Mouse (Mus musculus): Measurements from ENCODE around the gene Cdkn2d. TPM values are rescaled to one million over a fixed set of nuclear protein-coding genes. Genes with fewer than 3 reads are reported as not detected.
"Not testable (repeated sequence)": the region's sequence is repeated elsewhere in the genome, so short reads cannot be mapped to it uniquely, and the experiment has no call there.

Gene Cdkn2d
- polyA plus RNA-seq, 1 experiment from 2014 or later: 69.0 TPM

- H3K4me3 ChIP-seq: peak overlapping the region; percentile 92
- H3K9me3 ChIP-seq: no peaks in the 10 kb centered on the region
- H3K36me3 ChIP-seq: peaks cover 47% of the 10 kb centered on the region
- no peak for DNase-seq (ENCODE audit: low spot score)
- 52% methylated on average over 3 of the region's 3 CpGs for WGBS
- no peak overlapping the region; the same call in 1 of the 2 replicates for H3K27ac ChIP-seq
- H3K27me3 ChIP-seq (ENCODE audit: insufficient read depth, poor library complexity, severe bottlenecking): no peaks in the 10 kb centered on the region
- H3K4me1 ChIP-seq: peaks cover 38% of the 10 kb centered on the region
These were observed 4.5 kb downstream of the Cdkn2d start for GRCm38 (mm10) chr9:21286753-21287152.

DNA sequence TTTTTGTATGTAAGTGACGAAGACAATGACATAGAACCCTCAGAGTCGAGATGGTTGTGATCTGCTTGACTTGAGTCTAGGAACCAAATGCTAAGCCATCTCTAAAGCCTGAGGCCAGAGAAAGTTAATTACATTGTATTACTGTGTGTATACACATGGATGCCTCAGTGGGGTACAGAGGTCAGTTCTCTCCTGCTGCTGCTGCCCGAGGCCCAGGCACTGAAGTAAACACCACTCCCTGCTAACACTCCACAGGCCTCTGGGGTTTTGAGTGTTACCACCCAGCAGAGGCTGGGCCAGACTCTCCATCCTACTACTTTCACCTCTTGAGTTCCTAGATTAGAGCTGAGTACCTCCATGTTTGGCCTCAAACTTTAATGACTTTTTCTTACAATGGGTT lies 7.2 kb downstream of the Cdkn2d start:
- Histone ChIP-seq H3K4me3 (no peak overlapping the region), H3K36me3 (peaks cover 70% of the 10 kb centered on the region), H3K9me3 (no peaks in the 10 kb centered on the region), H3K27me3 (ENCODE audit: insufficient read depth, poor library complexity, severe bottlenecking) (no peaks in the 10 kb centered on the region), H3K27ac (no peak overlapping the region), H3K4me1 (peaks cover 27% of the 10 kb centered on the region)
- DNase-seq (ENCODE audit: low spot score): no peak
- 88% methylated on average over 3 of the region's 3 CpGs for WGBS

GRCm38 (mm10) chr9:21283591-21283990 lies 7.6 kb downstream of the Cdkn2d start:
- 91% methylated on average over 5 of the region's 5 CpGs for WGBS
- Histone ChIP-seq H3K9me3 (no peaks in the 10 kb centered on the region), H3K27ac (no peak overlapping the region), H3K4me3 (no peak overlapping the region), H3K36me3 (peaks cover 70% of the 10 kb centered on the region), H3K27me3 (ENCODE audit: insufficient read depth, poor library complexity, severe bottlenecking) (no peaks in the 10 kb centered on the region), H3K4me1 (peaks cover 23% of the 10 kb centered on the region)
- DNase-seq (ENCODE audit: low spot score): no peak

DNA sequence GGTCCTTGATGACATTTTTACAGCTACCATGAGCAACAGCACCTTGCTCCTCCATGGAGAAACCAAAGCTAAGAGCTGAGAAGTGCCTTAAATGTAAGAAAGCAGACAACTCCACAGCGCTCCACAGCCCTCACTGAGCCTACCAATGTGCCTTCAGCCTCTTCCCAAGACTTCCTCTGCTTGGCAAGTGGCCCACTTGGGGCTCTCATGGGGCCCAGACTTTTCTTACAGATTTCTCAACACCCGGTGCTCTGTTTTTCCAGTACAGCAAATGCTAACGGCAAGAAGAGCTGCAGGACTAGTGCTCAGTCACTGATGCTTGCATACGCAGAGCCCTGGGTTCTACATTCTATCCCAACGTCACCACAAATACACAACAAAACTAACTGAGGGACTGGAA lies 13.4 kb downstream of the Cdkn2d start:
- H3K4me3 ChIP-seq: no peak overlapping the region
- H3K36me3 ChIP-seq: peaks cover 97% of the 10 kb centered on the region
- 97% methylated on average over 5 of the region's 5 CpGs for WGBS
- H3K9me3 ChIP-seq: no peaks in the 10 kb centered on the region
- H3K27ac ChIP-seq: no peak overlapping the region
- peaks cover 25% of the 10 kb centered on the region for H3K4me1 ChIP-seq
- no peaks in the 10 kb centered on the region for H3K27me3 ChIP-seq (ENCODE audit: insufficient read depth, poor library complexity, severe bottlenecking)
- DNase-seq (ENCODE audit: low spot score): no peak

DNA sequence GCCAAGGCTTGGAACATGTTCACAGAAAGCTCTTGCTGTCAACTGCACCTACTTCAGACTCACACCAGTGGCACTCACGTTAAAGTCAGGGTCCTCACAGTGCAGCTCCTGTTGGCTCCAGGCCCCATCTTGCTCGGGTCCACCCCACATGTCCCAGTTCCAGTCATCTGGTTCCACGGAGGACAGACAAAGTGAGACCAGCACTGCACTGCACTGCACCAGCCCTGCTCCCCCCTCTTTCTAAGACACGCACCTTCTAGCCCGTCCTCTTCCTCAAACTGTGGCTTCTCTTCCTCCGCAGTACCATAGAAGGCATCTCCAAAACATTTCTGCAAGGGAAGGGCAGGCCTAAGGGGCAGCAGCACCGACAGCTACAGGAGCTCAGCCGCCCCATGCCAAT lies 14.9 kb downstream of the Cdkn2d start:
- H3K4me1 ChIP-seq: peaks cover 25% of the 10 kb centered on the region
- WGBS: 89% methylated on average over 8 of the region's 8 CpGs
- no peaks in the 10 kb centered on the region for H3K9me3 ChIP-seq
- no peak for DNase-seq (ENCODE audit: low spot score)
- no peaks in the 10 kb centered on the region for H3K27me3 ChIP-seq (ENCODE audit: insufficient read depth, poor library complexity, severe bottlenecking)
- H3K27ac ChIP-seq: no peak overlapping the region
- H3K36me3 ChIP-seq: peaks cover 98% of the 10 kb centered on the region
- no peak overlapping the region for H3K4me3 ChIP-seq

DNA sequence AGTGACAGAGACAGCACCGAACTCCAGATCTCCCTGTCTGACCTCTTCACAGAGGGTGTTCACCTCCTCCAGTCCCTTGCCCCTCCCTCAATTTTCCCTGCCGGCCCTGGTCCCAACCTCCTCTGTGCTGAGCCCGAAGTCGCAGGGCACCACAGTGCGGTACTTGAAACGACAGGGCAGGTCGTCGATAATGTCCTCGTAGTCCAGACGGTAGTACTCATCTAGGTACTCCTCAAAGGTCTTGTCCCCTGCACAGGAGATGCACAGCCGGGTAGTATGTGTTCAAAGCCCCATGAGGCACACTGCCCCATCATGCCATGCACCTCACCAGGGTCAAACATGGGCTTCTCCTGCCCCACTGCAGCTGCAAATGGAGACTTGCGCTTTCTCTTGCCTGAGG lies 15.5 kb downstream of the Cdkn2d start:
- no peak for DNase-seq (ENCODE audit: low spot score)
- Histone ChIP-seq H3K36me3 (peaks cover 98% of the 10 kb centered on the region), H3K27me3 (ENCODE audit: insufficient read depth, poor library complexity, severe bottlenecking) (no peaks in the 10 kb centered on the region), H3K27ac (no peak overlapping the region), H3K9me3 (no peaks in the 10 kb centered on the region), H3K4me1 (peaks cover 25% of the 10 kb centered on the region), H3K4me3 (no peak overlapping the region)
- WGBS: 87% methylated on average over 12 of the region's 12 CpGs

GRCm38 (mm10) chr9:21275013-21275710 lies 16.0 kb downstream of the Cdkn2d start:
- Histone ChIP-seq H3K4me3 (no peak overlapping the region), H3K9me3 (no peaks in the 10 kb centered on the region), H3K27me3 (ENCODE audit: insufficient read depth, poor library complexity, severe bottlenecking) (no peaks in the 10 kb centered on the region), H3K27ac (no peak overlapping the region), H3K36me3 (peaks cover 100% of the 10 kb centered on the region), H3K4me1 (peaks cover 25% of the 10 kb centered on the region)
- WGBS: 76% methylated on average over 7 of the region's 7 CpGs
- DNase-seq (ENCODE audit: low spot score): no peak

GRCm38 (mm10) chr9:21274336-21274735 lies 16.9 kb downstream of the Cdkn2d start:
- Histone ChIP-seq H3K36me3 (peaks cover 98% of the 10 kb centered on the region), H3K4me1 (peaks cover 25% of the 10 kb centered on the region), H3K9me3 (no peaks in the 10 kb centered on the region), H3K27me3 (ENCODE audit: insufficient read depth, poor library complexity, severe bottlenecking) (no peaks in the 10 kb centered on the region), H3K4me3 (no peak overlapping the region), H3K27ac (no peak overlapping the region)
- WGBS: 65% methylated on average over 3 of the region's 3 CpGs
- no peak for DNase-seq (ENCODE audit: low spot score)

- Histone ChIP-seq H3K9me3 (no peaks in the 10 kb centered on the region), H3K4me3 (no peak overlapping the region), H3K36me3 (peaks cover 98% of the 10 kb centered on the region), H3K27ac (peak overlapping the region; percentile 44), H3K27me3 (ENCODE audit: insufficient read depth, poor library complexity, severe bottlenecking) (no peaks in the 10 kb centered on the region), H3K4me1 (peaks cover 25% of the 10 kb centered on the region)
- 68% methylated on average over 7 of the region's 7 CpGs for WGBS
- no peak for DNase-seq (ENCODE audit: low spot score)
These were observed 17.5 kb downstream of the Cdkn2d start for GRCm38 (mm10) chr9:21273520-21274228.

DNA sequence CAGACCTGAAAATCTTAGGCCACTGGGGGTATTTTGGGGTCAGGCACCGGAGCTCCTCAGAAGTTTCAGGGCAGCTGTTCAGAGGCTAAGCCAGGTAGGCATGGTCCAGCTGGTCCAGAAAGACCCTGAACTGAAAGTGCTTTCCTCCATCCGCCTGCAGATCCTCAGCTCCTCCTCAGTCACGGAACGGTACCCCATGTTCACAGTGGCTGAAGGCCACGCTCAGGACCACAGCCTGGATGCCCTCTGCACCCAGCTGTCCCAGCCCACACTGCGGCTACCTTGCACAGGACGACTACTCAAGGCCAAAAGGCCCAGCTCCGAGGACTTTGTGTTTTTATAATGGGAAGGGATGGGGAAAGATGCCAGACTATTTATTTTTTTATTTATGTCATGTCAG lies 18.1 kb downstream of the Cdkn2d start:
- Histone ChIP-seq H3K9me3 (no peaks in the 10 kb centered on the region), H3K4me3 (no peak overlapping the region), H3K36me3 (peaks cover 98% of the 10 kb centered on the region), H3K4me1 (peaks cover 25% of the 10 kb centered on the region), H3K27ac (0 out of 2 replicates have a peak overlapping the region, but pooled peaks have one; percentile 44), H3K27me3 (ENCODE audit: insufficient read depth, poor library complexity, severe bottlenecking) (no peaks in the 10 kb centered on the region)
- DNase-seq (ENCODE audit: low spot score): no peak
- 83% methylated on average over 8 of the region's 8 CpGs for WGBS

DNA sequence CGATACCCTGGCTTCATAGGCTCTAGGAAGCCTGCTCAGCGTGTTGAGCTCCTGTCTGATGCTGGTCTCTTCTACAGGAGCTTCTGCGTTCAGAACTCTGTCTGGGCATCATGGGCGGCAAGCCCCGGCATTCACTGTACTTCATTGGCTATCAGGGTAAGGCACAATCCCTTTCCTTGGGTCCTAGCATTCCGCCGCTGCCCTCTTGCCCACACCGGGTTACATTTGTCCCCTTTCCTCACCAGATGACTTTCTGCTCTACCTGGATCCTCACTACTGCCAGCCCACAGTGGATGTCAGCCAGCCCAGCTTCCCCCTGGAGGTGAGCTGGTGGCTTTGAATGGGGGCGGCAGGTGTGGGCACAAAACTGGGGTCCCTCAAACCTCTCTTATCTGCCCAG lies 18.8 kb downstream of the Cdkn2d start:
- no peaks in the 10 kb centered on the region for H3K27me3 ChIP-seq (ENCODE audit: insufficient read depth, poor library complexity, severe bottlenecking)
- H3K9me3 ChIP-seq: no peaks in the 10 kb centered on the region
- no peak overlapping the region for H3K4me3 ChIP-seq
- WGBS: 86% methylated on average over 9 of the region's 9 CpGs
- peaks cover 96% of the 10 kb centered on the region for H3K36me3 ChIP-seq
- H3K27ac ChIP-seq: no peak overlapping the region
- no peak for DNase-seq (ENCODE audit: low spot score)
- H3K4me1 ChIP-seq: peaks cover 26% of the 10 kb centered on the region

GRCm38 (mm10) chr9:21269590-21269989 lies 21.6 kb downstream of the Cdkn2d start:
- not testable (repeated sequence) for DNase-seq (ENCODE audit: low spot score); H3K9me3 ChIP-seq; H3K27ac ChIP-seq; H3K4me3 ChIP-seq; H3K27me3 ChIP-seq (ENCODE audit: insufficient read depth, poor library complexity, severe bottlenecking)
- H3K36me3 ChIP-seq: peaks cover 78% of the 10 kb centered on the region
- 78% methylated on average over 5 of the region's 5 CpGs for WGBS
- H3K4me1 ChIP-seq: peaks cover 40% of the 10 kb centered on the region

DNA sequence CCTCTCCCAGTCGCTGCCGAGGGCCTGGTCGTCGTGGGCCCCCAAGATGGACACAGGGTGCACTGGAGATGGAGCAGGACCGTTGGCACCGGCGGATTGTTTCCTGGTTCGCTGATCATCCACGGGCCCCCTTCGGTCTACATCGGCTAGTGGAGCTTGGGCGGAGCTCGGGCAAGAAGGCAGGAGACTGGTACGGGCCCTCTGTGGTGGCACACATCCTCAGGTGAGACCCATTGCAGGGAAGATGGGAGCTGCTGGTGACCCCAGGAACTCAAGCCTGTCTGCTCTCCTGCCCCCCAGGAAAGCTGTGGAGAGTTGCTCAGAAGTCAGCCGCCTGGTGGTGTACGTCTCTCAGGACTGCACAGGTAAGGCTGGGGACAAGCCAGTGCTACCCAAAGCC lies 22.9 kb downstream of the Cdkn2d start:
- peaks cover 32% of the 10 kb centered on the region for H3K4me1 ChIP-seq
- H3K36me3 ChIP-seq: peaks cover 65% of the 10 kb centered on the region
- 94% methylated on average over 16 of the region's 16 CpGs for WGBS
- no peak for DNase-seq (ENCODE audit: low spot score)
- no peak overlapping the region for H3K4me3 ChIP-seq
- H3K9me3 ChIP-seq: no peaks in the 10 kb centered on the region
- H3K27ac ChIP-seq: no peak overlapping the region; the same call in 1 of the 2 replicates
- H3K27me3 ChIP-seq (ENCODE audit: insufficient read depth, poor library complexity, severe bottlenecking): no peaks in the 10 kb centered on the region
